ENCODE assay signal across 11 mouse cellular contexts in genomic region chr9:58134906-58135305, GRCm38 (mm10). TPM values are rescaled to one million over a fixed set of nuclear protein-coding genes. Genes with fewer than 3 reads are reported as not detected.
DNase-seq lines count a peak whose midpoint lies in the region; ATAC-seq lines count a peak whose summit lies in the region.
"Had no signal": no experiment of that assay in that cellular context is flagged by ENCODE, and none has a peak within 500 bp of the region (broad histone marks: within the 10 kb centered on the region; RNA-seq: fewer than 3 reads in every experiment).

No protein-coding gene starts in this region.

- H3K9me3 ChIP-seq in intestine, embryonic 15.5 days = no peaks in the 10 kb centered on the region
- H3K9me3 ChIP-seq in intestine, embryonic 16.5 days (ENCODE audit: control insufficient read depth, low read length) = no peaks in the 10 kb centered on the region
- H3K9me3 ChIP-seq in limb, embryonic 15.5 days = no peaks in the 10 kb centered on the region

- WGBS in intestine, embryonic 15.5 days = 36% methylated on average over 7 of the region's 7 CpGs
- 37% methylated on average over 7 of the region's 7 CpGs for WGBS in intestine, embryonic 16.5 days
- WGBS in limb, embryonic 15.5 days = 20% methylated on average over 7 of the region's 7 CpGs

- 0 out of 2 replicates have a peak overlapping the region, but pooled peaks have one; percentile 38 for H3K27ac ChIP-seq in intestine, embryonic 15.5 days
- H3K27ac ChIP-seq in intestine, embryonic 16.5 days (ENCODE audit: low read length) = no peak overlapping the region
- H3K27ac ChIP-seq in limb, embryonic 15.5 days = peak overlapping the region; percentile 5; the same call in 1 of the 2 replicates

- H3K27me3 ChIP-seq in intestine, embryonic 15.5 days (replicated peaks) = no peaks in the 10 kb centered on the region
- H3K27me3 ChIP-seq in intestine, embryonic 16.5 days (replicated peaks; ENCODE audit: control insufficient read depth, insufficient read depth, low read length) = no peaks in the 10 kb centered on the region
- H3K27me3 ChIP-seq in limb, embryonic 15.5 days = 0 out of 2 replicates have a peak, but pooled peaks cover 2% of the 10 kb centered on the region

- DNase-seq in cerebellum, adult 18-20 months = peak; percentile 20 to 30
- DNase-seq in embryo, embryonic 9.5 days (ENCODE audit: extremely low spot score) = peak; percentile 27
- no peak for DNase-seq in layer of hippocampus, postnatal 14 days (ENCODE audit: low spot score in 2 of 2)
- no peak for DNase-seq in right cerebral cortex, postnatal 36 days (ENCODE audit: low spot score in 2 of 2)
- DNase-seq in lung, adult 18-20 months = no peak
- DNase-seq: gastrocnemius, postnatal 36 days; heart, postnatal 36 days; thymus, postnatal 25 days had no signal

- no peak overlapping the region; the same call in 1 of the 2 replicates for H3K4me2 ChIP-seq in intestine, embryonic 15.5 days (replicated peaks)
- no peak overlapping the region for H3K4me2 ChIP-seq in intestine, embryonic 16.5 days (ENCODE audit: low read depth, low read length)
- no peak overlapping the region for H3K4me2 ChIP-seq in limb, embryonic 15.5 days

- no peak overlapping the region for H3K4me3 ChIP-seq in intestine, embryonic 15.5 days (replicated peaks)
- no peak overlapping the region for H3K4me3 ChIP-seq in intestine, embryonic 16.5 days (ENCODE audit: low read length)
- no peak overlapping the region for H3K4me3 ChIP-seq in limb, embryonic 15.5 days

- no peak for ATAC-seq in intestine, embryonic 15.5 days
- ATAC-seq in intestine, embryonic 16.5 days = no peak
- no peak for ATAC-seq in limb, embryonic 15.5 days (ENCODE audit: insufficient number of reproducible peaks, low FRiP score, low TSS enrichment, low read depth)

- H3K36me3 ChIP-seq in intestine, embryonic 15.5 days = no peaks in the 10 kb centered on the region
- H3K36me3 ChIP-seq in intestine, embryonic 16.5 days (ENCODE audit: control insufficient read depth, insufficient read depth, low read length) = no peaks in the 10 kb centered on the region
- H3K36me3 ChIP-seq in limb, embryonic 15.5 days = no peaks in the 10 kb centered on the region

- peaks cover 38% of the 10 kb centered on the region for H3K4me1 ChIP-seq in intestine, embryonic 15.5 days (replicated peaks)
- H3K4me1 ChIP-seq in intestine, embryonic 16.5 days (ENCODE audit: control insufficient read depth, insufficient read depth, low read length) = peaks cover 14% of the 10 kb centered on the region
- H3K4me1 ChIP-seq in limb, embryonic 15.5 days = peaks cover 74% of the 10 kb centered on the region

- H3K9ac ChIP-seq in intestine, embryonic 15.5 days = no peak overlapping the region
- no peak overlapping the region for H3K9ac ChIP-seq in intestine, embryonic 16.5 days (ENCODE audit: low read depth, low read length)
- no peak overlapping the region for H3K9ac ChIP-seq in limb, embryonic 15.5 days

RNA-seq across cellular contexts. Expression of gene Ccdc33, which starts 16.3 kb away (rescaled TPM):
- 0.09 TPM in 1 of 2 replicates, not detected in the other for polyA plus RNA-seq in intestine, embryonic 15.5 days (2015; fragmentation: Nextera tagmentation; extraction: Ambion mirVana)
- polyA plus RNA-seq in intestine, embryonic 16.5 days (2015; fragmentation: Nextera tagmentation; extraction: Ambion mirVana) = 0.39 and 0.82 TPM in 2 replicates
- polyA plus RNA-seq in limb, embryonic 15.5 days (2015; fragmentation: Nextera tagmentation; extraction: Ambion mirVana) = not detected in 2 replicates
- 1 to 10 TPM in 1 of 2 experiments, under 1 TPM in 1; 0.64 to 1.7 TPM for total RNA-seq in layer of hippocampus, postnatal 14 days (2021)
- total RNA-seq: gastrocnemius, postnatal 36 days; heart, postnatal 36 days had no signal

Comparison
In these comparisons a context has a peak if more than half of its experiments do, and no peak if none do; other contexts are left out.
1. DNase-seq: peak in cerebellum, adult 18-20 months (2 of 2) and embryo, embryonic 9.5 days (single experiment); none in layer of hippocampus, postnatal 14 days (0 of 2), right cerebral cortex, postnatal 36 days (0 of 2) and lung, adult 18-20 months (0 of 2).